Mouse (Mus musculus): ENCODE data around the gene Lmntd1.

GRCm38 (mm10) chr6:145418856-145419255 lies 195.3 kb downstream of the Lmntd1 start:
- TF ChIP-seq MYOG (IDR thresholded peaks at IDR 0.05; ENCODE audit: control insufficient read depth in 1 of 3, insufficient read depth in 1 of 3, insufficient read length in 2 of 3, low read depth in 2 of 3) (no peak), E2F4 (IDR thresholded peaks at IDR 0.05; ENCODE audit: insufficient read depth) (no peak), POLR2A (IDR thresholded peaks at IDR 0.05; ENCODE audit: insufficient read length, low read depth) (no peak), MYOD1 (IDR thresholded peaks at IDR 0.05; ENCODE audit: control insufficient read depth in 1 of 3, insufficient read length in 2 of 3, low read depth in 2 of 3) (no peak), USF1 (IDR thresholded peaks at IDR 0.05; ENCODE audit: low read depth) (no peak), MAX (IDR thresholded peaks at IDR 0.05; ENCODE audit: low read depth) (no peak), REST (IDR thresholded peaks at IDR 0.05; ENCODE audit: insufficient read depth, insufficient read length) (no peak), TCF12 (IDR thresholded peaks at IDR 0.05; ENCODE audit: insufficient read depth, poor library complexity, severe bottlenecking) (no peak)
